Mouse (Mus musculus): ENCODE results near the gene Ccdc138. TPM values are rescaled to one million over a fixed set of nuclear protein-coding genes. Genes with fewer than 3 reads are reported as not detected.

The Ccdc138 gene
- polyA plus RNA-seq, 1 experiment from 2014 or later, result 9.2 TPM

GRCm38 (mm10) chr10:58601431-58601901 lies 103.7 kb downstream of the Ccdc138 start:
- H3K4me3 ChIP-seq (ENCODE audit: low read length), result no peak overlapping the region

DNA sequence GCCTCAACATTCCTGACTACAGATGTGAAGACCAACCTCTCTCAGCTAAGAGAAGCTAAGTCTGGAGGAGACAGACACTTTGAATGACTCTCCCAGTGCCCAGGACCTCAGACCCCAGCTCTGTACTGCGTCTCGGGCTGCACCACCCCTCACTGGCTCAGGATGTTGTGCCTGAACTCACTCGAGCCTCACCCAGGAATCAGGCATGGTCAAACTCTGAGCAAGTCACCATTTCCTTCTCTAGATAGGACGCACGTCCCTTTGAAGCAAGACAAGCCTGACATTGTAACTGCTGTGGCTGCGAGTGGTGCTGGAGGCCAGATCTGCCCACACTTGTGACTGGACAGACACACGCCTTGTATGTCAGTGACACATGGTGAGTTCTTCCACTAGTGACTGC lies 104.2 kb downstream of the Ccdc138 start:
- peak; percentile 5; the same call in 1 of the 2 replicates for ATAC-seq
- Histone ChIP-seq H3K9me3 (ENCODE audit: control insufficient read depth, low read length) (no peaks in the 10 kb centered on the region), H3K27me3 (replicated peaks; ENCODE audit: control insufficient read depth, insufficient read depth, low read length) (no peaks in the 10 kb centered on the region), H3K4me2 (ENCODE audit: low read length) (no peak overlapping the region), H3K27ac (ENCODE audit: low read depth, low read length) (peak overlapping the region; percentile 64), H3K36me3 (ENCODE audit: control insufficient read depth, insufficient read depth, low read length) (no peaks in the 10 kb centered on the region), H3K9ac (ENCODE audit: low read depth, low read length) (no peak overlapping the region), H3K4me3 (ENCODE audit: low read length) (no peak overlapping the region), H3K4me1 (ENCODE audit: control insufficient read depth, insufficient read depth, low read depth, low read length) (peaks cover 11% of the 10 kb centered on the region; the same call in 1 of the 2 replicates)
- WGBS, result 68% methylated on average over 7 of the region's 7 CpGs

More at GRCm38 (mm10) chr10:58601431-58601901, 103.7 kb downstream of the Ccdc138 start:
- ATAC-seq, result peak; percentile 79
- Histone ChIP-seq H3K9ac (ENCODE audit: low read depth, low read length) (no peak overlapping the region), H3K27me3 (replicated peaks; ENCODE audit: control insufficient read depth, insufficient read depth, low read length) (no peaks in the 10 kb centered on the region), H3K36me3 (ENCODE audit: control insufficient read depth, insufficient read depth, low read length) (no peaks in the 10 kb centered on the region), H3K27ac (ENCODE audit: low read depth, low read length) (peak overlapping the region; percentile 64), H3K9me3 (ENCODE audit: control insufficient read depth, low read length) (no peaks in the 10 kb centered on the region), H3K4me2 (ENCODE audit: low read length) (no peak overlapping the region), H3K4me1 (ENCODE audit: control insufficient read depth, insufficient read depth, low read depth, low read length) (peaks cover 11% of the 10 kb centered on the region; the same call in 1 of the 2 replicates)
- 12% methylated on average over 6 of the region's 6 CpGs for WGBS

DNA sequence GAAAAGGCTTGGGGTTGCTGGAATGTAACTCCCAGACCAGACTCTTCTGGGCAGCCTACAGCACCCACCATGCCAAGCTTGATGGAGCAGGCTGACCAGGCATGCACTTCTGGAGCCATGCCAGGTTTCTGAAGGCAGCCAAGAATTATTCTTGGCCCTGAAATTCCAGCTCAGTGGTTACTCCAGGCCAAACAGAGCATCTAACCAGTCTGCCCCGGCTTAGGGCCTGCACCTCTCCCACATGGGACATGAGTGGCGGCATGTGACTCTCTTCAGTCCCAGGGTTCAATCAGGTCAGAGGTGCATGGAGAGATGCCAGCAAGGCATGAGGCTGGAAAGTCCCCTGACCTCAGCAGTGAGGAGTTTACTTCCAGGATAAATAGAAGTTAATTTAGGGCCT lies 107.0 kb downstream of the Ccdc138 start:
- Histone ChIP-seq H3K27me3 (replicated peaks; ENCODE audit: control insufficient read depth, insufficient read depth, low read length) (no peaks in the 10 kb centered on the region), H3K36me3 (ENCODE audit: control insufficient read depth, insufficient read depth, low read length) (no peaks in the 10 kb centered on the region), H3K9me3 (ENCODE audit: control insufficient read depth, low read length) (no peaks in the 10 kb centered on the region), H3K9ac (ENCODE audit: low read depth, low read length) (no peak overlapping the region), H3K4me2 (ENCODE audit: low read length) (no peak overlapping the region), H3K4me3 (ENCODE audit: low read length) (no peak overlapping the region), H3K27ac (ENCODE audit: low read depth, low read length) (no peak overlapping the region), H3K4me1 (ENCODE audit: control insufficient read depth, insufficient read depth, low read depth, low read length) (peaks cover 11% of the 10 kb centered on the region; the same call in 1 of the 2 replicates)
- ATAC-seq, result peak; percentile 58
- WGBS, result 62% methylated on average over 2 of the region's 2 CpGs

GRCm38 (mm10) chr10:58606356-58606755 lies 108.6 kb downstream of the Ccdc138 start:
- no peak for ATAC-seq
- Histone ChIP-seq H3K27me3 (replicated peaks; ENCODE audit: control insufficient read depth, insufficient read depth, low read length) (no peaks in the 10 kb centered on the region), H3K4me3 (ENCODE audit: low read length) (no peak overlapping the region), H3K36me3 (ENCODE audit: control insufficient read depth, insufficient read depth, low read length) (no peaks in the 10 kb centered on the region), H3K4me1 (ENCODE audit: control insufficient read depth, insufficient read depth, low read depth, low read length) (peaks cover 7% of the 10 kb centered on the region; the same call in 1 of the 2 replicates), H3K27ac (ENCODE audit: low read depth, low read length) (no peak overlapping the region), H3K9ac (ENCODE audit: low read depth, low read length) (no peak overlapping the region), H3K4me2 (ENCODE audit: low read length) (no peak overlapping the region), H3K9me3 (ENCODE audit: control insufficient read depth, low read length) (no peaks in the 10 kb centered on the region)
- 78% methylated on average over 3 of the region's 3 CpGs for WGBS

DNA sequence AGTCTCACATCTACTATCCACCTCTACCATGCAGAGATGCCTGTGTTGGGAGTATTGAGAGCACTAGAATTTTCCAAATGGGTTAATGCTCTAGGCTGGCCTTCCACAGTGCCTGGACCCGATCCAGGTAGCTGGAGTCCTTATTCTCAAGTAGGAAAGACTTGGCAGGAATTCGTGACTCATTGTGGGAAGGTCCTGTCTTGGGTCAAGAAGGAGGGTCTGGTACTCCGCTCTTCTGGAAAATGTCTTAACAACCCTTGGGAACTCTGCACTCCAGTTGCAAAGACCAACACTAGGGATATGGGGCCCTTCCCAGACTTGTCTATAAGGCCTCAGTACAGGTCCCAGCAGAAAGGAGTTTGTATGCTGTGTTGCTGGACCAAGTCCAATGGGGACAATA lies 111.1 kb downstream of the Ccdc138 start:
- H3K36me3 ChIP-seq (ENCODE audit: control insufficient read depth, insufficient read depth, low read length), result no peaks in the 10 kb centered on the region
- 78% methylated on average over 3 of the region's 3 CpGs for WGBS
- no peak overlapping the region for H3K27ac ChIP-seq (ENCODE audit: low read depth, low read length)
- H3K4me2 ChIP-seq (ENCODE audit: low read length), result no peak overlapping the region
- no peaks in the 10 kb centered on the region for H3K27me3 ChIP-seq (replicated peaks; ENCODE audit: control insufficient read depth, insufficient read depth, low read length)
- H3K4me1 ChIP-seq (ENCODE audit: control insufficient read depth, insufficient read depth, low read depth, low read length), result no peaks in the 10 kb centered on the region
- no peak overlapping the region for H3K9ac ChIP-seq (ENCODE audit: low read depth, low read length)
- no peak overlapping the region for H3K4me3 ChIP-seq (ENCODE audit: low read length)
- no peak for ATAC-seq
- H3K9me3 ChIP-seq (ENCODE audit: control insufficient read depth, low read length), result no peaks in the 10 kb centered on the region

DNA sequence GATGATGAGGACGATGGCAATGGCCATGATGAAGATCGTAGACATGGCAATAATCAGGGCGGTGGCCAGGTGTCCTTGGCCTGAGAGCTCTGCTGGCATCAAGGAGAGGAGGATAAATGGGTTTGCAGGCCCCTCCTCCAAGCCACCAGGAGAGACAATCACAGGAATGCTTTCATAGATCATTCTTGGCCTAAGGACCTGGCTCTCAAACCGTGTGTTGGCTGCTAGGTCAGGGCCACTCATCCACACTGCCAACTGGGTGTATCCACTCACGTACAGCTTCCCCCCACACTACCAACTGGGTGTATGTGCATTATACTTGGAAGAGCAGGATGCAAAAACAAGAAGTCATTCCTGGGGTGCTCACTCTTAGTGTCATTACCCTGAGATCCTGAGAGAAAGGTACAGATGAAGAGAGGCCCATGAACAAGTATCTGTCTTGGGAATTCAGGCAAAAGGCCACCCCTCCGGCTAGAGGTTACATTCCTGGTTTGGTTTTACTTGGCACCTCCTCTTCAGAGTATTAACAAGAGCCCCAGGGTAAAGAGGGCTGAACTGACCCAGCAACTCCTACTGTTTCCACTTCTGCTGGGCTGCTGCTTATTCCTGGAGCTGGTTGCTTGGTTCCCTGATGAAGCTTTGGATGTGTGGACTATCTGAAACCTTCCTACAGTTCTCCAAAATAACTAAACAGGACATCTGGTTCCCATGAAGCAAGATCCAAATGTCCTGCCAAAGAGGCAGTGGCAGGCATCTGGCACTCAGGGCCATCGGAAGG lies 112.9 kb downstream of the Ccdc138 start:
- no peak overlapping the region for H3K4me2 ChIP-seq (ENCODE audit: low read length)
- no peak for ATAC-seq
- no peak overlapping the region for H3K27ac ChIP-seq (ENCODE audit: low read depth, low read length)
- H3K9me3 ChIP-seq (ENCODE audit: control insufficient read depth, low read length), result no peaks in the 10 kb centered on the region
- no peak overlapping the region for H3K4me3 ChIP-seq (ENCODE audit: low read length)
- WGBS, result 89% methylated on average over 7 of the region's 7 CpGs
- no peaks in the 10 kb centered on the region for H3K27me3 ChIP-seq (replicated peaks; ENCODE audit: control insufficient read depth, insufficient read depth, low read length)
- H3K36me3 ChIP-seq (ENCODE audit: control insufficient read depth, insufficient read depth, low read length), result no peaks in the 10 kb centered on the region
- no peak overlapping the region for H3K9ac ChIP-seq (ENCODE audit: low read depth, low read length)
- H3K4me1 ChIP-seq (ENCODE audit: control insufficient read depth, insufficient read depth, low read depth, low read length), result no peaks in the 10 kb centered on the region

GRCm38 (mm10) chr10:58614601-58615000 lies 116.9 kb downstream of the Ccdc138 start:
- Histone ChIP-seq H3K4me3 (ENCODE audit: low read length) (no peak overlapping the region), H3K4me2 (ENCODE audit: low read length) (no peak overlapping the region), H3K4me1 (ENCODE audit: control insufficient read depth, insufficient read depth, low read depth, low read length) (no peaks in the 10 kb centered on the region; the same call in 1 of the 2 replicates), H3K9me3 (ENCODE audit: control insufficient read depth, low read length) (no peaks in the 10 kb centered on the region), H3K27ac (ENCODE audit: low read depth, low read length) (no peak overlapping the region), H3K9ac (ENCODE audit: low read depth, low read length) (no peak overlapping the region), H3K27me3 (replicated peaks; ENCODE audit: control insufficient read depth, insufficient read depth, low read length) (no peaks in the 10 kb centered on the region), H3K36me3 (ENCODE audit: control insufficient read depth, insufficient read depth, low read length) (no peaks in the 10 kb centered on the region)
- ATAC-seq, result no peak
- 94% methylated on average over 6 of the region's 6 CpGs for WGBS

- H3K27ac ChIP-seq (ENCODE audit: low read depth, low read length), result no peak overlapping the region
- 86% methylated on average over 5 of the region's 5 CpGs for WGBS
- H3K4me3 ChIP-seq (ENCODE audit: low read length), result no peak overlapping the region
- ATAC-seq, result no peak
- H3K27me3 ChIP-seq (replicated peaks; ENCODE audit: control insufficient read depth, insufficient read depth, low read length), result no peaks in the 10 kb centered on the region
- no peak overlapping the region for H3K4me2 ChIP-seq (ENCODE audit: low read length)
- H3K9me3 ChIP-seq (ENCODE audit: control insufficient read depth, low read length), result no peaks in the 10 kb centered on the region
- H3K36me3 ChIP-seq (ENCODE audit: control insufficient read depth, insufficient read depth, low read length), result no peaks in the 10 kb centered on the region
- H3K9ac ChIP-seq (ENCODE audit: low read depth, low read length), result no peak overlapping the region
- H3K4me1 ChIP-seq (ENCODE audit: control insufficient read depth, insufficient read depth, low read depth, low read length), result no peaks in the 10 kb centered on the region; the same call in 1 of the 2 replicates
Measured at GRCm38 (mm10) chr10:58616565-58616964, 118.8 kb downstream of the Ccdc138 start.

DNA sequence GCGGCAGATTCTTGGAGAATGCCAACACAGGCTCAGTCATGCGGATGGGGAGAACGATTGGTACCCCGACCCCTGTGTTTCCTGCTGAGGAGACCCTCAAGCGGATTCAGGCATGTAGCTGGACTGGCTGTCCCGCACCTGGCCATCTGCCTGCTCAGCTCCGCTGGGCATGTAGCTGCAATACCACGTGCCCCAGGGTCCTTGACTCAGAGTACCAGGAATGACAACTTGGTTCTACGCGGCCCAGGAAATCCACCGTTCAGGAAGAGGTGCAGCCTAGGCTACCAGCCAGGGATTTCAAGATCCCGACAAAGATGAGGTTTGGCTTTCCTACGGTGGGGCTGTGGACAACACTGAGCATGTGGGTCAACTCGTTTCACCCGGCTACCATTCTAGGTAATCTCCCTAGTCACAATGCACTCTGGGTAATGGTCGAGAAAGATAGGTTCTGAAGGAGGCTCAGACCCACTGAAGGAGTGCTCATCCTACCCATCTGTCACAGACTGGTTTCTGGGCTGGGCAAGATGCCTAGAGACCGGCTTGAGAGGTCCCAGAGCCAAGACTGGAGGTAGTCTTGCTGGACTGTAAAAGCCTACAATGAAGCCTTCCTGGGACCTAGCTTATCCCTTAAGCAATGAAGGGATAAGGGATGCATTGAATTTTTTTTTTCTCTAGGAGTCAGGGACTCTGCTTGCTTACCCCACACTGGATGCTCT lies 120.9 kb downstream of the Ccdc138 start:
- Histone ChIP-seq H3K4me1 (ENCODE audit: control insufficient read depth, insufficient read depth, low read depth, low read length) (no peaks in the 10 kb centered on the region; the same call in 1 of the 2 replicates), H3K27me3 (replicated peaks; ENCODE audit: control insufficient read depth, insufficient read depth, low read length) (no peaks in the 10 kb centered on the region), H3K9ac (ENCODE audit: low read depth, low read length) (no peak overlapping the region), H3K36me3 (ENCODE audit: control insufficient read depth, insufficient read depth, low read length) (no peaks in the 10 kb centered on the region), H3K4me2 (ENCODE audit: low read length) (no peak overlapping the region), H3K9me3 (ENCODE audit: control insufficient read depth, low read length) (no peaks in the 10 kb centered on the region), H3K4me3 (ENCODE audit: low read length) (no peak overlapping the region), H3K27ac (ENCODE audit: low read depth, low read length) (no peak overlapping the region)
- ATAC-seq, result peak; percentile 50
- 85% methylated on average over 17 of the region's 17 CpGs for WGBS
